Mouse (Mus musculus): Measurements from ENCODE around the gene Timm8a1. TPM values are rescaled to one million over a fixed set of nuclear protein-coding genes. Genes with fewer than 3 reads are reported as not detected.

Gene Timm8a1
- polyA plus RNA-seq, 1 experiment from 2014 or later, result 71.5 TPM

- no peak for TF ChIP-seq CTCF (IDR thresholded peaks at IDR 0.05; ENCODE audit: low read depth)
- no peak overlapping the region for H3K9ac ChIP-seq (ENCODE audit: low read depth, low read length)
- no peaks in the 10 kb centered on the region for H3K27me3 ChIP-seq (replicated peaks; ENCODE audit: control insufficient read depth, insufficient read depth, low read length)
- WGBS, result 41% methylated on average over 6 of the region's 6 CpGs
- H3K4me1 ChIP-seq (replicated peaks; ENCODE audit: control insufficient read depth, insufficient read depth, low read length), result no peaks in the 10 kb centered on the region
- H3K9me3 ChIP-seq (ENCODE audit: control insufficient read depth), result no peaks in the 10 kb centered on the region
- no peak overlapping the region for H3K4me3 ChIP-seq (ENCODE audit: low read depth, low read length)
- H3K27ac ChIP-seq (ENCODE audit: low read depth, low read length), result no peak overlapping the region
- no peaks in the 10 kb centered on the region for H3K36me3 ChIP-seq (ENCODE audit: control insufficient read depth, insufficient read depth)
- ATAC-seq, result peak; percentile 82
- peak overlapping the region; percentile 43; the same call in 1 of the 2 replicates for H3K4me2 ChIP-seq (replicated peaks; ENCODE audit: low read depth)
Observed at GRCm38 (mm10) chrX:134554425-134554824, 12.8 kb upstream of the Timm8a1 start.

- Histone ChIP-seq H3K4me2 (replicated peaks; ENCODE audit: low read depth) (no peak overlapping the region), H3K27me3 (replicated peaks; ENCODE audit: control insufficient read depth, insufficient read depth, low read length) (no peaks in the 10 kb centered on the region), H3K4me3 (ENCODE audit: low read depth, low read length) (no peak overlapping the region), H3K9ac (ENCODE audit: low read depth, low read length) (no peak overlapping the region), H3K36me3 (ENCODE audit: control insufficient read depth, insufficient read depth) (no peaks in the 10 kb centered on the region), H3K4me1 (replicated peaks; ENCODE audit: control insufficient read depth, insufficient read depth, low read length) (no peaks in the 10 kb centered on the region), H3K9me3 (ENCODE audit: control insufficient read depth) (no peaks in the 10 kb centered on the region), H3K27ac (ENCODE audit: low read depth, low read length) (no peak overlapping the region)
- ATAC-seq, result no peak
- WGBS, result 75% methylated on average over 4 of the region's 4 CpGs
- TF ChIP-seq CTCF (IDR thresholded peaks at IDR 0.05; ENCODE audit: low read depth), result no peak
Observed at GRCm38 (mm10) chrX:134553326-134553725, 11.7 kb upstream of the Timm8a1 start.

- no peak for ATAC-seq
- 23% methylated on average over 5 of the region's 5 CpGs for WGBS
Observed at GRCm38 (mm10) chrX:134550903-134551302, 9.2 kb upstream of the Timm8a1 start.

DNA sequence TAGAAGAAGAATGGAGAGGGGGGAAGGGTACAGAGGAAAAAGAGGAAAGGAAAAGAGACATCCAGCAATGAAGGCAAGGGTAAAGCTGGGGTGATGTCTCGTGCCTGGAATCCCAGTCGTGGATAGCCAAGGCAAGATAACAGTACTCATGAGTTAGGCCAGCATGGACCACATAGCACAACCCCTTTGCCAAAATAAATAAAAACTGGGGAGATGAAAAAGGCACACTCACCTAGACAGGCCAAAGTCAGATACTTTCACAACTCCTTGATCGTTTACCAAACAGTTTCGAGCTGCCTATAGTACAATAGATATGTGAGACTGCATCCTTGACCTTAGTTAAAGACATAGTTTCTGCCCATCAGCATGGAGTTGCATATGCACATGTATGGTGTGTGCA is 5.7 kb upstream of the Timm8a1 start:
- no peak for TF ChIP-seq CTCF (IDR thresholded peaks at IDR 0.05; ENCODE audit: low read depth)
- 76% methylated on average over 4 of the region's 4 CpGs for WGBS
- no peak overlapping the region for H3K4me3 ChIP-seq (ENCODE audit: low read depth, low read length)
- no peaks in the 10 kb centered on the region for H3K27me3 ChIP-seq (replicated peaks; ENCODE audit: control insufficient read depth, insufficient read depth, low read length)
- H3K9me3 ChIP-seq (ENCODE audit: control insufficient read depth), result no peaks in the 10 kb centered on the region
- no peak for ATAC-seq
- H3K36me3 ChIP-seq (ENCODE audit: control insufficient read depth, insufficient read depth), result no peaks in the 10 kb centered on the region
- H3K27ac ChIP-seq (ENCODE audit: low read depth, low read length), result no peak overlapping the region
- no peak overlapping the region for H3K4me2 ChIP-seq (replicated peaks; ENCODE audit: low read depth)
- no peak overlapping the region for H3K9ac ChIP-seq (ENCODE audit: low read depth, low read length)
- H3K4me1 ChIP-seq (replicated peaks; ENCODE audit: control insufficient read depth, insufficient read depth, low read length), result no peaks in the 10 kb centered on the region

More at GRCm38 (mm10) chrX:134550903-134551302, 9.2 kb upstream of the Timm8a1 start:
- TF ChIP-seq CTCF (IDR thresholded peaks at IDR 0.05; ENCODE audit: low read depth), result peak; percentile 68
- Histone ChIP-seq H3K9ac (ENCODE audit: low read depth, low read length) (no peak overlapping the region), H3K36me3 (ENCODE audit: control insufficient read depth, insufficient read depth) (no peaks in the 10 kb centered on the region), H3K4me1 (replicated peaks; ENCODE audit: control insufficient read depth, insufficient read depth, low read length) (no peaks in the 10 kb centered on the region), H3K9me3 (ENCODE audit: control insufficient read depth) (no peaks in the 10 kb centered on the region), H3K4me3 (ENCODE audit: low read depth, low read length) (no peak overlapping the region), H3K4me2 (replicated peaks; ENCODE audit: low read depth) (no peak overlapping the region), H3K27ac (ENCODE audit: low read depth, low read length) (no peak overlapping the region), H3K27me3 (replicated peaks; ENCODE audit: control insufficient read depth, insufficient read depth, low read length) (no peaks in the 10 kb centered on the region)

- Histone ChIP-seq H3K27ac (ENCODE audit: low read depth, low read length) (peak overlapping the region; percentile 87; the same call in 1 of the 2 replicates), H3K4me3 (ENCODE audit: low read depth, low read length) (peak overlapping the region; percentile 52), H3K27me3 (replicated peaks; ENCODE audit: control insufficient read depth, insufficient read depth, low read length) (no peaks in the 10 kb centered on the region), H3K9me3 (ENCODE audit: control insufficient read depth) (no peaks in the 10 kb centered on the region), H3K36me3 (ENCODE audit: control insufficient read depth, insufficient read depth) (no peaks in the 10 kb centered on the region), H3K9ac (ENCODE audit: low read depth, low read length) (peak overlapping the region; percentile 54; the same call in 1 of the 2 replicates), H3K4me1 (replicated peaks; ENCODE audit: control insufficient read depth, insufficient read depth, low read length) (no peaks in the 10 kb centered on the region), H3K4me2 (replicated peaks; ENCODE audit: low read depth) (peak overlapping the region; percentile 69)
- ATAC-seq, result no peak
- TF ChIP-seq CTCF (IDR thresholded peaks at IDR 0.05; ENCODE audit: low read depth), result no peak
- WGBS, result 20% methylated on average over 6 of the region's 6 CpGs
Observed at GRCm38 (mm10) chrX:134541955-134542308, 267 bp upstream of the Timm8a1 start.

DNA sequence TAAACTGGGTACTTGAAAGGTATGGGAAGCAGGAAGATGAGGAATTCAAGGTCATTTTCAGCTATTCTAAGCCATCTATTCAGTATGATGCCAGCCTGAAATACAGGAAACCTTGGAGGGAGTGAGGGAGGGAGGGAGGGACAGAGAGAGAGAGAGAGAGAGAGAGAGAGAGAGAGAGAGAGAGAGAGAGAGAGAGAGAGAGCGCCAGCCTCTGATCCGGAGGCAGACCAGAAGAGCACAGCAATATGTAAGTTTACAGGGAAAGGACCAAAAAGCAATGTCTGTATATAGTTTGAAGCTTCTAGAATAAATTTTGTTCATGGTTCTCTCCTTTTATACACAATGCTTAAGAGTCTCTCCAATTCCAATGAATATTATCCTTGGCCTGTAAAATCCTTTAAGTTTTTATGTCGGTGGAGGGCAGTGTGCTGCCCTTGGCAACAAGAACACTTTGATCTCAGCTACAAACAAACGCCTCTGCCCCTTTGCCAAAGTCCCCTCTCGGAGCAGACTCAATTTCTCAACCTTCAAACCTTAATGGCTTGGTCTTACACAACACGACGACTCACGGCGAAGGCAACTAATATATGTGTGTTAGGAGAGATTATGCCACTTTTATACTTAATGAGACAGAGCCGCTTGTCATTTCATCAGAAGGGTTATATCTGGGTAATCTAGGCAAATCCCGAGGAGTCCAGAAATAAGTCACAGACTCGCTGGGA is 1.1 kb downstream of the Timm8a1 start:
- TF ChIP-seq CTCF (IDR thresholded peaks at IDR 0.05; ENCODE audit: low read depth), result no peak
- Histone ChIP-seq H3K9me3 (ENCODE audit: control insufficient read depth) (no peaks in the 10 kb centered on the region), H3K9ac (ENCODE audit: low read depth, low read length) (peak overlapping the region; percentile 51; the same call in 1 of the 2 replicates), H3K4me2 (replicated peaks; ENCODE audit: low read depth) (peak overlapping the region; percentile 69), H3K36me3 (ENCODE audit: control insufficient read depth, insufficient read depth) (no peaks in the 10 kb centered on the region), H3K4me1 (replicated peaks; ENCODE audit: control insufficient read depth, insufficient read depth, low read length) (no peaks in the 10 kb centered on the region), H3K27me3 (replicated peaks; ENCODE audit: control insufficient read depth, insufficient read depth, low read length) (no peaks in the 10 kb centered on the region), H3K4me3 (ENCODE audit: low read depth, low read length) (peak overlapping the region; percentile 52), H3K27ac (ENCODE audit: low read depth, low read length) (peak overlapping the region; percentile 87)
- 28% methylated on average over 12 of the region's 12 CpGs for WGBS
- ATAC-seq, result peak; percentile 39
